Comparison of ENCODE assay signal across 9 mouse cellular contexts in genomic region chr4:119204672-119205071, GRCm38 (mm10). TPM values are rescaled to one million over a fixed set of nuclear protein-coding genes. Genes with fewer than 3 reads are reported as not detected.
DNase-seq lines count a peak whose midpoint lies in the region; ATAC-seq and TF ChIP-seq lines count a peak whose summit lies in the region.
"Had no signal": no experiment of that assay in that cellular context is flagged by ENCODE, and none has a peak within 500 bp of the region (broad histone marks: within the 10 kb centered on the region; RNA-seq: fewer than 3 reads in every experiment).

No protein-coding gene starts in this region.

- no peak overlapping the region for H3ac ChIP-seq in C2C12 (ENCODE audit: control insufficient read depth, insufficient read length, low read depth)

- no peak overlapping the region for H3K27ac ChIP-seq in embryonic facial prominence, embryonic 11.5 days (replicated peaks; ENCODE audit: low read depth, low read length)
- no peak overlapping the region for H3K27ac ChIP-seq in lung, embryonic 16.5 days (ENCODE audit: low read length)

- peak; percentile 71 for TF ChIP-seq CTCF in C2C12 (IDR thresholded peaks at IDR 0.05; ENCODE audit: control insufficient read depth, insufficient read depth, insufficient read length)

- DNase-seq in NIH3T3 (ENCODE audit: low read depth) = peak; percentile 91
- peak; percentile 83 for DNase-seq in embryonic facial prominence, embryonic 11.5 days (ENCODE audit: low spot score)
- DNase-seq in layer of hippocampus, adult 18-20 months (ENCODE audit: low spot score in 2 of 2) = peak; percentile 32 to 66
- peak; percentile 52 for DNase-seq in ovary, postnatal 36 days (ENCODE audit: low spot score)
- DNase-seq in thymus, postnatal 4 days = peak; percentile 82

- no peaks in the 10 kb centered on the region for H3K79me2 ChIP-seq in C2C12 (ENCODE audit: control insufficient read depth, insufficient read depth)

- WGBS in embryonic facial prominence, embryonic 11.5 days = 14% methylated on average over 8 of the region's 8 CpGs
- WGBS in lung, embryonic 16.5 days = 22% methylated on average over 8 of the region's 8 CpGs

- H3K27me3 ChIP-seq in C2C12 (ENCODE audit: control insufficient read depth, insufficient read depth, insufficient read length) = no peaks in the 10 kb centered on the region
- no peaks in the 10 kb centered on the region for H3K27me3 ChIP-seq in embryonic facial prominence, embryonic 11.5 days (ENCODE audit: control insufficient read depth, insufficient read depth, low read length)
- no peaks in the 10 kb centered on the region for H3K27me3 ChIP-seq in lung, embryonic 16.5 days (ENCODE audit: control insufficient read depth, insufficient read depth, low read depth, low read length)

- H3K9me3 ChIP-seq in embryonic facial prominence, embryonic 11.5 days (replicated peaks; ENCODE audit: control insufficient read depth, low read length) = no peaks in the 10 kb centered on the region
- no peaks in the 10 kb centered on the region for H3K9me3 ChIP-seq in lung, embryonic 16.5 days (ENCODE audit: control insufficient read depth, low read length)

- no peak for ATAC-seq in embryonic facial prominence, embryonic 11.5 days (replicated peaks; ENCODE audit: insufficient number of reproducible peaks, low FRiP score, low TSS enrichment, low read depth)
- ATAC-seq in hematopoietic stem cell, adult 5-6 weeks (replicated peaks in 1 of 2; ENCODE audit: insufficient read depth in 1 of 2, low FRiP score in 2 of 2, low TSS enrichment in 1 of 2, low read depth in 1 of 2, poor library complexity in 2 of 2, severe bottlenecking in 2 of 2) = peak; percentile 71 to 76
- peak; percentile 56; the same call in 1 of the 2 replicates for ATAC-seq in lung, embryonic 16.5 days (ENCODE audit: low read depth)

- no peaks in the 10 kb centered on the region for H3K79me3 ChIP-seq in C2C12 (ENCODE audit: low read depth)

- H3K9ac ChIP-seq in embryonic facial prominence, embryonic 11.5 days (replicated peaks; ENCODE audit: low read length) = no peak overlapping the region
- no peak overlapping the region for H3K9ac ChIP-seq in lung, embryonic 16.5 days (ENCODE audit: low read length)

- H3K4me2 ChIP-seq in embryonic facial prominence, embryonic 11.5 days (ENCODE audit: low read depth, low read length) = no peak overlapping the region
- no peak overlapping the region for H3K4me2 ChIP-seq in lung, embryonic 16.5 days (ENCODE audit: low read depth, low read length)

- H3K36me3 ChIP-seq in C2C12 (ENCODE audit: control insufficient read depth, insufficient read depth) = no peaks in the 10 kb centered on the region
- H3K36me3 ChIP-seq in embryonic facial prominence, embryonic 11.5 days (replicated peaks; ENCODE audit: control insufficient read depth, insufficient read depth, low read depth, low read length) = no peaks in the 10 kb centered on the region; the same call in 1 of the 2 replicates
- H3K36me3 ChIP-seq in lung, embryonic 16.5 days (ENCODE audit: control insufficient read depth, insufficient read depth, low read length) = peaks cover 7% of the 10 kb centered on the region

- H3K4me3 ChIP-seq in C2C12 (ENCODE audit: insufficient read depth, poor library complexity, severe bottlenecking) = no peak overlapping the region
- H3K4me3 ChIP-seq in embryonic facial prominence, embryonic 11.5 days (ENCODE audit: low read depth, low read length) = no peak overlapping the region
- H3K4me3 ChIP-seq in lung, embryonic 16.5 days (ENCODE audit: low read length) = no peak overlapping the region

- no peaks in the 10 kb centered on the region for H3K4me1 ChIP-seq in embryonic facial prominence, embryonic 11.5 days (ENCODE audit: control insufficient read depth, insufficient read depth, low read length)
- H3K4me1 ChIP-seq in lung, embryonic 16.5 days (replicated peaks; ENCODE audit: control insufficient read depth, insufficient read depth, low read length) = no peaks in the 10 kb centered on the region

TF ChIP-seq in C2C12, 6 proteins besides CTCF, POLR2A, EP300 and RAD21:
- TF ChIP-seq MYOD1 (IDR thresholded peaks at IDR 0.05; ENCODE audit: control insufficient read depth, insufficient read length, low read depth) = no peak
- TF ChIP-seq CEBPB (IDR thresholded peaks at IDR 0.05; ENCODE audit: low read depth) = no peak
- no peak for TF ChIP-seq MYOG (IDR thresholded peaks at IDR 0.05; ENCODE audit: control insufficient read depth, extremely low read depth, insufficient read length)
- TF ChIP-seq MAX (IDR thresholded peaks at IDR 0.05) = no peak
- TF ChIP-seq FOSL1 (IDR thresholded peaks at IDR 0.05; ENCODE audit: insufficient read depth, low read length, poor library complexity, severe bottlenecking) = no peak
- no peak for TF ChIP-seq USF1 (IDR thresholded peaks at IDR 0.05; ENCODE audit: low read depth)

RNA-seq across cellular contexts. Expression of gene Svbp, which starts 9.6 kb away (rescaled TPM):
- 76.1 TPM for polyA plus RNA-seq in C2C12 (2012; fragmentation: generic; extraction: Trizol)
- 174 and 184 TPM in 2 replicates for polyA plus RNA-seq in embryonic facial prominence, embryonic 11.5 days (2014; fragmentation: Nextera tagmentation; extraction: Ambion mirVana)
- total RNA-seq in hematopoietic stem cell, adult 5-6 weeks (2017) = 219 and 373 TPM in 2 replicates
- total RNA-seq in layer of hippocampus, adult 18-20 months (2021) = 10 to 100 TPM; 15.4 to 17.5 TPM
- 114 and 123 TPM in 2 replicates for polyA plus RNA-seq in lung, embryonic 16.5 days (2015; fragmentation: Nextera tagmentation; extraction: Ambion mirVana)

RNA-seq across cellular contexts. Expression of gene Tmem269, which starts 13.3 kb away (rescaled TPM):
- not detected for polyA plus RNA-seq in C2C12 (2012; fragmentation: generic; extraction: Trizol)
- not detected in 2 replicates for polyA plus RNA-seq in embryonic facial prominence, embryonic 11.5 days (2014; fragmentation: Nextera tagmentation; extraction: Ambion mirVana)
- total RNA-seq in hematopoietic stem cell, adult 5-6 weeks (2017) = 0.69 and 0.94 TPM in 2 replicates
- total RNA-seq in layer of hippocampus, adult 18-20 months (2021) = under 1 TPM; 0.74 to 0.87 TPM
- polyA plus RNA-seq in lung, embryonic 16.5 days (2015; fragmentation: Nextera tagmentation; extraction: Ambion mirVana) = not detected in 2 replicates
- total RNA-seq: gastrocnemius, postnatal 4 days had no signal

RNA-seq across cellular contexts. Expression of gene Ermap, which starts 14.9 kb away (rescaled TPM):
- 0.01 TPM for polyA plus RNA-seq in C2C12 (2012; fragmentation: generic; extraction: Trizol)
- 7.0 and 8.7 TPM in 2 replicates for polyA plus RNA-seq in embryonic facial prominence, embryonic 11.5 days (2014; fragmentation: Nextera tagmentation; extraction: Ambion mirVana)
- 4.3 and 38.1 TPM in 2 replicates for total RNA-seq in hematopoietic stem cell, adult 5-6 weeks (2017)
- under 1 TPM; 0.27 to 0.43 TPM for total RNA-seq in layer of hippocampus, adult 18-20 months (2021)
- polyA plus RNA-seq in lung, embryonic 16.5 days (2015; fragmentation: Nextera tagmentation; extraction: Ambion mirVana) = 1.4 and 4.3 TPM in 2 replicates

RNA-seq across cellular contexts. Expression of gene AU022252, which starts 27.8 kb away (rescaled TPM):
- 10.0 TPM for polyA plus RNA-seq in C2C12 (2012; fragmentation: generic; extraction: Trizol)
- polyA plus RNA-seq in embryonic facial prominence, embryonic 11.5 days (2014; fragmentation: Nextera tagmentation; extraction: Ambion mirVana) = 35.1 and 39.9 TPM in 2 replicates
- total RNA-seq in hematopoietic stem cell, adult 5-6 weeks (2017) = 6.4 and 11.9 TPM in 2 replicates
- 10 to 100 TPM; 29.3 to 36.5 TPM for total RNA-seq in layer of hippocampus, adult 18-20 months (2021)
- polyA plus RNA-seq in lung, embryonic 16.5 days (2015; fragmentation: Nextera tagmentation; extraction: Ambion mirVana) = 26.5 and 30.8 TPM in 2 replicates

RNA-seq across cellular contexts. Expression of gene P3h1, which starts 28.0 kb away (rescaled TPM):
- polyA plus RNA-seq in C2C12 (2012; fragmentation: generic; extraction: Trizol) = 26.1 TPM
- 20.0 and 22.8 TPM in 2 replicates for polyA plus RNA-seq in embryonic facial prominence, embryonic 11.5 days (2014; fragmentation: Nextera tagmentation; extraction: Ambion mirVana)
- 5.1 and 6.4 TPM in 2 replicates for total RNA-seq in hematopoietic stem cell, adult 5-6 weeks (2017)
- 1 to 10 TPM; 7.7 to 8.5 TPM for total RNA-seq in layer of hippocampus, adult 18-20 months (2021)
- 34.9 and 36.2 TPM in 2 replicates for polyA plus RNA-seq in lung, embryonic 16.5 days (2015; fragmentation: Nextera tagmentation; extraction: Ambion mirVana)
